Mouse (Mus musculus) cortical plate, adult 2 months (tissue): ENCODE data around the gene Rbm39.

ENCODE experiments used
- CTCF ChIP-seq: fragments of 200-500 bp; IDR thresholded peaks from 2 replicates; pipeline ENCODE4 v1.5.1; 2011; ENCODE audit warnings: mild to moderate bottlenecking, control low read depth, low read length; ENCODE audit not compliant: insufficient read depth; ENCODE audit errors: extremely low read depth
- POLR2A ChIP-seq: fragments of 200-500 bp; IDR thresholded peaks from 2 replicates; pipeline ENCODE4 v1.6.1; 2011; ENCODE audit warnings: mild to moderate bottlenecking, low read length, control low read depth; ENCODE audit not compliant: insufficient read depth; ENCODE audit errors: extremely low read depth

GRCm38 (mm10) chr2:156111358-156112079 lies 68.5 kb downstream of the Rbm39 start, which contains the start of the genes Cpne1 and Rbm12:
- TF ChIP-seq CTCF = no peak
- peak; percentile 78 for TF ChIP-seq POLR2A
